Mouse (Mus musculus) midbrain, embryonic 16.5 days (tissue): ENCODE data around the gene Pde10a. TPM values are rescaled to one million over a fixed set of nuclear protein-coding genes. Genes with fewer than 3 reads are reported as not detected.

Experiments
- ATAC-seq: fragments of 200-750 bp; cut with Nextera tagmentation; 2 replicates; pipeline ENCODE4 v1.8.0; 2017; ENCODE audit warnings: moderate TSS enrichment
- H3K27ac ChIP-seq: fragments of 300-500 bp; sonication (generic); 2 replicates; pipeline ENCODE4 v1.5.1; 2014; ENCODE audit warnings: mild to moderate bottlenecking, low read length, mixed read lengths
- H3K27me3 ChIP-seq: fragments of 300-500 bp; sonication (generic); 2 replicates; pipeline ENCODE4 v1.6.1; 2014; ENCODE audit warnings: low read depth, low read length, mixed read lengths; ENCODE audit not compliant: control insufficient read depth, insufficient read depth
- H3K36me3 ChIP-seq: fragments of 300-500 bp; sonication (generic); 2 replicates; pipeline ENCODE4 v1.6.1; 2014; ENCODE audit warnings: mild to moderate bottlenecking, low read length, moderate library complexity, mixed read lengths; ENCODE audit not compliant: control insufficient read depth, insufficient read depth
- H3K4me1 ChIP-seq: fragments of 300-500 bp; sonication (generic); 2 replicates; pipeline ENCODE4 v1.6.1; 2014; ENCODE audit warnings: mild to moderate bottlenecking, low read length, mixed read lengths; ENCODE audit not compliant: control insufficient read depth, insufficient read depth
- H3K4me2 ChIP-seq: fragments of 300-500 bp; sonication (generic); 2 replicates; pipeline ENCODE4 v1.6.1; 2014; ENCODE audit warnings: mild to moderate bottlenecking, low read length, mixed read lengths
- H3K4me3 ChIP-seq: fragments of 300-500 bp; sonication (generic); 2 replicates; pipeline ENCODE4 v1.5.1; 2014; ENCODE audit warnings: low read depth, mild to moderate bottlenecking, low read length, moderate library complexity, mixed read lengths
- H3K9ac ChIP-seq: fragments of 300-500 bp; sonication (generic); 2 replicates; pipeline ENCODE4 v1.6.1; 2014; ENCODE audit warnings: low read depth, low read length, mixed read lengths
- H3K9me3 ChIP-seq: fragments of 300-500 bp; sonication (generic); replicated peaks from 2 replicates; pipeline ENCODE4 v1.6.1; 2014; ENCODE audit warnings: mild to moderate bottlenecking, low read length, mixed read lengths; ENCODE audit not compliant: control insufficient read depth, poor library complexity, severe bottlenecking
- WGBS: fragments of 180-500 bp; shearing (Covaris S2); extraction: QIAGEN DNeasy Blood & Tissue Kit; methylation state at CpG from one replicate; pipeline ENCODE4 v1.1.7; 2014; 5-methylcytosine and 5-hydroxymethylcytosine counted together
- polyA plus RNA-seq: library from polyadenylated mRNA; unstranded; fragments of >200 nt; fragmentation: Nextera tagmentation; extraction: Ambion mirVana; gene quantifications from 2 replicates; pipeline ENCODE4 v1.2.1, GENCODE M21; 2015

Gene Pde10a
- polyA plus RNA-seq, 1 experiment from 2014 or later: 14.3 TPM

GRCm38 (mm10) chr17:8658751-8659454 is 133.7 kb downstream of the Pde10a start:
- no peak overlapping the region for H3K4me3 ChIP-seq
- H3K4me2 ChIP-seq: no peak overlapping the region
- no peaks in the 10 kb centered on the region for H3K4me1 ChIP-seq
- H3K27ac ChIP-seq: no peak overlapping the region
- WGBS: 72% methylated on average over 16 of the region's 16 CpGs
- H3K9ac ChIP-seq: no peak overlapping the region
- H3K27me3 ChIP-seq: no peaks in the 10 kb centered on the region
- no peaks in the 10 kb centered on the region for H3K36me3 ChIP-seq
- no peaks in the 10 kb centered on the region for H3K9me3 ChIP-seq
- ATAC-seq: no peak

GRCm38 (mm10) chr17:8666912-8667311 is 141.7 kb downstream of the Pde10a start:
- no peaks in the 10 kb centered on the region for H3K27me3 ChIP-seq
- 53% methylated on average over 5 of the region's 5 CpGs for WGBS
- no peak for ATAC-seq
- H3K4me1 ChIP-seq: no peaks in the 10 kb centered on the region
- no peak overlapping the region for H3K9ac ChIP-seq
- no peaks in the 10 kb centered on the region for H3K36me3 ChIP-seq
- H3K4me2 ChIP-seq: no peak overlapping the region
- no peak overlapping the region for H3K4me3 ChIP-seq
- H3K27ac ChIP-seq: no peak overlapping the region
- no peaks in the 10 kb centered on the region for H3K9me3 ChIP-seq

DNA sequence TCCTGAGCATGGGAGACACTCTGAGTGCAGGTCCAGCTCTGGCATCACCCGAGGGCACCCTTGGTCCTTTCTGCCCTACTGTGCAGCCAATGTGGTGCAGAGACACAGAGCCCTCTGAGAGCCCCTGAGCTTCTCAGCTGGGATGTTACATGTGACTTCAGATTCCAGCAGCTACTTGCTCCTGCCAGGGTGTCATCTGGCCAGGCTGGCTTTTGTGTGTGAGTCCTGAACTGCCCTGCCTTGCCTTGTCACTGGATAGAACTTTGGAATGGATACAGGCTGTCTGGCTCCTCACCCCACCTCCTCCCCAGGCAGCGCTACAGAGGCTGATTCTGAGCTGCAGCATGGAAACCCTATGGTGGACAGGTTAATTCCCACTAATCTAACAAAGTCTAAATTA is 149.5 kb downstream of the Pde10a start:
- Histone ChIP-seq H3K4me3 (no peak overlapping the region), H3K4me2 (no peak overlapping the region), H3K4me1 (no peaks in the 10 kb centered on the region), H3K27ac (no peak overlapping the region), H3K36me3 (no peaks in the 10 kb centered on the region), H3K9me3 (no peaks in the 10 kb centered on the region), H3K9ac (no peak overlapping the region), H3K27me3 (no peaks in the 10 kb centered on the region)
- 75% methylated on average over 2 of the region's 2 CpGs for WGBS
- no peak for ATAC-seq

- H3K36me3 ChIP-seq: no peaks in the 10 kb centered on the region
- no peak overlapping the region for H3K4me3 ChIP-seq
- no peak for ATAC-seq
- no peak overlapping the region for H3K9ac ChIP-seq
- H3K27me3 ChIP-seq: no peaks in the 10 kb centered on the region
- H3K4me2 ChIP-seq: no peak overlapping the region
- whole genome bisulfite sequencing: 69% methylated on average over 7 of the region's 7 CpGs
- H3K4me1 ChIP-seq: no peaks in the 10 kb centered on the region
- no peak overlapping the region for H3K27ac ChIP-seq
- H3K9me3 ChIP-seq: no peaks in the 10 kb centered on the region
These were observed 161.2 kb downstream of the Pde10a start for GRCm38 (mm10) chr17:8686356-8686755.

DNA sequence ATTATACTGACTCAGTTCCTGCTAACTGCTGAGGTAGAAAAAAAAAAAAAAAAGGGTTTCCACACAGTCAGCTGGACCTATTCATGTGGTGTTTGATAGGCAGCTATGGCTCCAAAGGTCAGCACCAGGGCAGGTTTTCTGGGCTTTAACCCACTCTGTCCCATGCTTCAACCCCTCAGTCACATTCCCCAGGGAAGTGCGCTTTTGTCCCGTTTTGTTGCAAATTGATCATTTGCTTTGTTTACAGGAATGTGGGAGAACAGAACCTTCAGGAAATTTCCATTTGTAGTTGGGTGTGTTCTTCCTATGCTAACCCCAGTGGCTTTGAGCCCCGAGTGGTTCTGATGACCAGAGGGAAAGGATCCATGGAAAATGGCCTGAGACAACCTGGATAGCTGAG is 162.9 kb downstream of the Pde10a start:
- no peak overlapping the region for H3K9ac ChIP-seq
- H3K36me3 ChIP-seq: no peaks in the 10 kb centered on the region
- H3K4me1 ChIP-seq: no peaks in the 10 kb centered on the region
- H3K4me2 ChIP-seq: no peak overlapping the region
- H3K27ac ChIP-seq: no peak overlapping the region
- H3K27me3 ChIP-seq: no peaks in the 10 kb centered on the region
- H3K9me3 ChIP-seq: no peaks in the 10 kb centered on the region
- WGBS: 80% methylated on average over 3 of the region's 3 CpGs
- no peak overlapping the region for H3K4me3 ChIP-seq
- no peak for ATAC-seq

GRCm38 (mm10) chr17:8698265-8698664 is 173.1 kb downstream of the Pde10a start:
- H3K27me3 ChIP-seq: no peaks in the 10 kb centered on the region
- H3K9ac ChIP-seq: no peak overlapping the region
- H3K4me3 ChIP-seq: no peak overlapping the region
- H3K27ac ChIP-seq: no peak overlapping the region
- WGBS: 82% methylated on average over 1 of the region's 1 CpGs
- H3K36me3 ChIP-seq: no peaks in the 10 kb centered on the region
- H3K4me1 ChIP-seq: no peaks in the 10 kb centered on the region
- H3K4me2 ChIP-seq: no peak overlapping the region
- ATAC-seq: no peak
- H3K9me3 ChIP-seq: no peaks in the 10 kb centered on the region

DNA sequence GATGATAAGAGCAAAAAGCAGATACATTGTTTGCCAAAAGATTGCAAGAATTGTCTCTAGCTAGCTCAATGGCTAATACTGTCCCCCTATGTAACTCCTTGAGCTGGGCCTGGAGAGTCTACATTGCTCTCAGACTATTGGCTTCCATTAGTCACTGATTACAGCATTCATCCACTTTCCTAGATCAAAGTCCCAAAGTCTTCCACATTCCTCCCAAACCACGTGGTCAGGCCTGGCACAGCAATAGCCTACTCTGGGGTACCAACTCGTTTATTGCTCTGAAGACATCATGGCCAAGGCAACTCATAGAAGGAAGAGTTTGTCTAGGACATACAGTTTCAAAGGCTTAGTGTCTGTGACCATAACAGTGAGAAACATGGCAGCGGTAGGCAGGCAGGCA is 173.6 kb downstream of the Pde10a start:
- H3K4me3 ChIP-seq: no peak overlapping the region
- no peaks in the 10 kb centered on the region for H3K27me3 ChIP-seq
- H3K4me2 ChIP-seq: no peak overlapping the region
- H3K9me3 ChIP-seq: no peaks in the 10 kb centered on the region
- ATAC-seq: no peak
- H3K9ac ChIP-seq: no peak overlapping the region
- H3K36me3 ChIP-seq: no peaks in the 10 kb centered on the region
- no peaks in the 10 kb centered on the region for H3K4me1 ChIP-seq
- no peak overlapping the region for H3K27ac ChIP-seq
- 79% methylated on average over 3 of the region's 3 CpGs for WGBS

GRCm38 (mm10) chr17:8701096-8701495 is 175.9 kb downstream of the Pde10a start:
- no peak overlapping the region for H3K9ac ChIP-seq
- H3K4me1 ChIP-seq: no peaks in the 10 kb centered on the region
- WGBS: 54% methylated on average over 7 of the region's 7 CpGs
- H3K27me3 ChIP-seq: no peaks in the 10 kb centered on the region
- no peaks in the 10 kb centered on the region for H3K36me3 ChIP-seq
- no peaks in the 10 kb centered on the region for H3K9me3 ChIP-seq
- H3K27ac ChIP-seq: no peak overlapping the region
- H3K4me3 ChIP-seq: no peak overlapping the region
- no peak for ATAC-seq
- no peak overlapping the region for H3K4me2 ChIP-seq

DNA sequence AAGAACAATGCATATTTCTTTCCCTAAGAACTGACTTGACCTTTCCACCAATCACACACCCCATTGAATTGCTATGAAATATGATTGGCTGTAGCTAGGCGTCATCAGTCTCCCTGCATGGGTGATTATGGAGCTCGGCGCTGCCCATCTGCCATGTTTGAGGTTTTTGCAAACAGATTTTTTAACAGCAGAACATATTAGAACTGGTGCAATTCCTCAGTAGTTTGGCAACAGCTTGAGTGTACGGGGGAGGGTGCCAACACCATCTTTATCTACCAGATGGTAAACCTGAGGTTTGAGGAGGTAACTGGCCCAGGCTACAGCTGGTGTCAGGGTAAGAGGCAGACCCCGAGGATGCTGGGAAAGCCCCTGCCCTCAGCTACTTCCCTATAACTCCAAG is 177.3 kb downstream of the Pde10a start:
- Histone ChIP-seq H3K9ac (no peak overlapping the region), H3K9me3 (no peaks in the 10 kb centered on the region), H3K27me3 (no peaks in the 10 kb centered on the region), H3K4me1 (no peaks in the 10 kb centered on the region), H3K4me3 (no peak overlapping the region), H3K4me2 (no peak overlapping the region), H3K27ac (no peak overlapping the region), H3K36me3 (no peaks in the 10 kb centered on the region)
- no peak for ATAC-seq
- 86% methylated on average over 5 of the region's 5 CpGs for WGBS
